Mouse (Mus musculus): Measurements from ENCODE around the gene Cfap99. TPM values are rescaled to one million over a fixed set of nuclear protein-coding genes. Genes with fewer than 3 reads are reported as not detected.

Gene Cfap99
- polyA plus RNA-seq, 1 experiment from 2014 or later: 0.09 TPM

DNA sequence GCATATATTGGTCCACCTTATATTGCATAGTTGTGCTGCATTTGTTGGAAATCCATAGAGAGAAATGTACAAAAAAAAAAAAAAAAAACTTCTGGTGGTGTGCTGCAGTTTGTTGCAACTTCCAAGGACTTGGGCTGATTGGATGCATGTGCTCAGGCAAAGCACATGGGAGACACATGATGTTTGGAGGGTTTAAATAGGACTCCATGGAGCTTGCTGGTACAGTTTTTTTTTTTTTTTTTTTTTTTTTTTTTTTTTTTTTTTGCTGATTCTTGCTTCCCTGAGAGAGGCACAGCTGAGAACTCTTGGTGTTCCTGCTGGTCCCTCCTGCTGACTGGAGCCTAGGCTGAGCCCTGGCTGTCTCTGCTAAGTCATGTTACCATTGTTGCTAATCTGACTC lies 74.7 kb downstream of the Cfap99 start:
- Histone ChIP-seq H3K4me2 (ENCODE audit: low read length) (no peak overlapping the region), H3K4me3 (ENCODE audit: control insufficient read depth in 1 of 2, insufficient read depth in 1 of 2, low read depth in 1 of 2, low read length in 2 of 2) (no peak overlapping the region), H3K4me1 (ENCODE audit: control insufficient read depth in 2 of 2, insufficient read depth in 2 of 2, low read length in 2 of 2) (peaks cover 0 to 4% of the 10 kb centered on the region in 2 experiments; a peak in 1 of 4 replicates), H3K27ac (replicated peaks in 1 of 2; ENCODE audit: control insufficient read depth in 1 of 2, insufficient read depth in 1 of 2, low read depth in 2 of 2, low read length in 2 of 2) (no peak overlapping the region), H3K27me3 (ENCODE audit: control insufficient read depth, insufficient read depth, low read length) (no peaks in the 10 kb centered on the region), H3K9ac (ENCODE audit: low read length) (no peak overlapping the region), H3K36me3 (ENCODE audit: control insufficient read depth, insufficient read depth, low read length) (peaks cover 35% of the 10 kb centered on the region), H3K9me3 (ENCODE audit: control insufficient read depth, low read length) (no peaks in the 10 kb centered on the region)
- ATAC-seq (ENCODE audit: insufficient number of reproducible peaks, insufficient read depth, low FRiP score, low read depth): no peak

DNA sequence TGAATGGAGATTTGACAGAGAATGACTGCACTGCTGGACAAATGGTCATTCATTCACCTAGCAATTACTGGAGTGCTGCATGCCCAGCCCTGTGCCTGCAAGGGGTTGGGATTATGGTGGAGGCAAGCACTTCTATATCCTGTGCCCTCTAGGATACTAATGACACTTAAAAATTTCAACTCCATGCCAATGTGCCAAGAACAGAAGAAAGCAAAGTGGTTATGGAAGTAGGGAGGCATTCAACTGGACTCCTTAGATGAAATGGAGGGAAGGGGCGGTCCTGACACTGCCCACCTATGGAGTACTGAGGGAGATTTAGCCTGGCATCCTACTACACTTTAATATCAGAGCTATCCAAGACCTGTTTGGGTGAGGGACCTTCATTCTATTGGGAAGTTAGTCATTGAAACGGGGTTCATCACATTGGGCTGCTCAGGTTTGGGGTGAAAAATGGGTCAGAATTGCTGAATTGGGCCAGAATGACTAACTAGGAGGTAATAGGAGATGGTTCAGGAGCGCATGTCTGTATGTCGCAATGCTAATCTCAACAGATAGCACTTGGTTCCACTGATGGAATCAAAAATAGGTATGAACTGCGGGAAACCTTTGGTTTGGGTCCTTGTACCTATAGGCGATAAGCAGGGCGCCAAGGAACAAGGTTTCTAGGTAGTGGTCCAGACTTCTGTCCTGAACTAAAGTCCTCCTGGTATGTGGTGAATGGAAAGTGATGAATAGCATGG lies 80.3 kb downstream of the Cfap99 start:
- 62% methylated on average over 7 of the region's 7 CpGs for WGBS
- Histone ChIP-seq H3K4me2 (ENCODE audit: low read length) (peak overlapping the region; percentile 67), H3K4me1 (ENCODE audit: control insufficient read depth in 2 of 2, insufficient read depth in 2 of 2, low read length in 2 of 2) (peaks cover 4 to 21% of the 10 kb centered on the region in 2 experiments; a peak in 3 of 4 replicates), H3K9me3 (ENCODE audit: control insufficient read depth, low read length) (no peaks in the 10 kb centered on the region), H3K27me3 (ENCODE audit: control insufficient read depth, insufficient read depth, low read length) (no peaks in the 10 kb centered on the region), H3K4me3 (ENCODE audit: control insufficient read depth in 1 of 2, insufficient read depth in 1 of 2, low read depth in 1 of 2, low read length in 2 of 2) (peak overlapping the region; percentile 82 to 84), H3K36me3 (ENCODE audit: control insufficient read depth, insufficient read depth, low read length) (0 out of 2 replicates have a peak, but pooled peaks cover 4% of the 10 kb centered on the region), H3K9ac (ENCODE audit: low read length) (peak overlapping the region; percentile 70), H3K27ac (replicated peaks in 1 of 2; ENCODE audit: control insufficient read depth in 1 of 2, insufficient read depth in 1 of 2, low read depth in 2 of 2, low read length in 2 of 2) (peak overlapping the region; percentile 70 to 91)
- ATAC-seq (ENCODE audit: insufficient number of reproducible peaks, insufficient read depth, low FRiP score, low read depth): no peak

DNA sequence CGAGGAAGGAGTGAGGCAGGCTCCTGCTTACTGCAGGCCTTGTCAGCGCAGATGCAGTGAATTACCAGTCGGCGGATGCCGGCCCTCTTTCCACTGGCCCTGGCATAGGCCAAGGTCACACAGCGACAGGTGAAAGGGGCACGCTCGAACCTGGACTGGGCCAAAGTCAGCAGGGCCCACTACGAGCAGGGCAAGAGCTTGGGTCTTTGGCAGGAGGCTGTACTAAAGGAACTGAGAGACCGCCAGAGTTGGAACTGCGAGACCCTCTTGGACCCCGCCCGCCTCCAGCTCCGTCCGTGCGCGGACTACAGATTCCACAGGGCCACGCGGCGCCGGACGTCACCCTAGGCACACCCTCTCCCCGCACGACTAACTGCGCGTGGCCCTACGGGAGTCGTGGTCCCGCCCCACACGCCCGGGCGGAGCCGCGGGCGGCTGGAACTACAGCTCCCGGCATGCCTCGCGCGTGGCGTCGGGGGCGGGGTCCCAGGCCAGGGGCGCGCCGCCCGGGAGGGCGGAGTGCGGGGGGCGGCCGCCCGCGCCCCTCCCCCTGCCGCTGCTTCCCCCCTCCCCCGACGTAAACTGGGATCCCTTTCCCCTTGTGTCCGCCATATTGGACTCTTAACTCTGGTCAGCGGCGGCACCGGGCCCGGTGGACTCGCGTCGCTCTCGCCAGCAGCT lies 81.1 kb downstream of the Cfap99 start, which contains the start of gene Fam193a:
Fam193a (plus strand) TSS at position 593 of the 681 bp plus-strand sequence.
- peak within 1 kb of the TSS; percentile 84 to 99 for H3K4me3 ChIP-seq (ENCODE audit: control insufficient read depth in 1 of 2, insufficient read depth in 1 of 2, low read depth in 1 of 2, low read length in 2 of 2)
- H3K4me2 ChIP-seq (ENCODE audit: low read length): peak within 1 kb of the TSS; percentile 72
- peaks cover 4 to 21% of the 10 kb centered on the region in 2 experiments; a peak in 3 of 4 replicates for H3K4me1 ChIP-seq (ENCODE audit: control insufficient read depth in 2 of 2, insufficient read depth in 2 of 2, low read length in 2 of 2)
- peak within 1 kb of the TSS; percentile 87 to 91 for H3K27ac ChIP-seq (replicated peaks in 1 of 2; ENCODE audit: control insufficient read depth in 1 of 2, insufficient read depth in 1 of 2, low read depth in 2 of 2, low read length in 2 of 2)
- H3K27me3 ChIP-seq (ENCODE audit: control insufficient read depth, insufficient read depth, low read length): no peaks in the 10 kb centered on the region
- 0 out of 2 replicates have a peak, but pooled peaks cover 4% of the 10 kb centered on the region for H3K36me3 ChIP-seq (ENCODE audit: control insufficient read depth, insufficient read depth, low read length)
- peak; percentile 100 for ATAC-seq (ENCODE audit: insufficient number of reproducible peaks, insufficient read depth, low FRiP score, low read depth)
- peak within 1 kb of the TSS; percentile 97 for H3K9ac ChIP-seq (ENCODE audit: low read length)
- H3K9me3 ChIP-seq (ENCODE audit: control insufficient read depth, low read length): no peaks in the 10 kb centered on the region
- 1% methylated on average over 54 of the region's 64 CpGs for WGBS

DNA sequence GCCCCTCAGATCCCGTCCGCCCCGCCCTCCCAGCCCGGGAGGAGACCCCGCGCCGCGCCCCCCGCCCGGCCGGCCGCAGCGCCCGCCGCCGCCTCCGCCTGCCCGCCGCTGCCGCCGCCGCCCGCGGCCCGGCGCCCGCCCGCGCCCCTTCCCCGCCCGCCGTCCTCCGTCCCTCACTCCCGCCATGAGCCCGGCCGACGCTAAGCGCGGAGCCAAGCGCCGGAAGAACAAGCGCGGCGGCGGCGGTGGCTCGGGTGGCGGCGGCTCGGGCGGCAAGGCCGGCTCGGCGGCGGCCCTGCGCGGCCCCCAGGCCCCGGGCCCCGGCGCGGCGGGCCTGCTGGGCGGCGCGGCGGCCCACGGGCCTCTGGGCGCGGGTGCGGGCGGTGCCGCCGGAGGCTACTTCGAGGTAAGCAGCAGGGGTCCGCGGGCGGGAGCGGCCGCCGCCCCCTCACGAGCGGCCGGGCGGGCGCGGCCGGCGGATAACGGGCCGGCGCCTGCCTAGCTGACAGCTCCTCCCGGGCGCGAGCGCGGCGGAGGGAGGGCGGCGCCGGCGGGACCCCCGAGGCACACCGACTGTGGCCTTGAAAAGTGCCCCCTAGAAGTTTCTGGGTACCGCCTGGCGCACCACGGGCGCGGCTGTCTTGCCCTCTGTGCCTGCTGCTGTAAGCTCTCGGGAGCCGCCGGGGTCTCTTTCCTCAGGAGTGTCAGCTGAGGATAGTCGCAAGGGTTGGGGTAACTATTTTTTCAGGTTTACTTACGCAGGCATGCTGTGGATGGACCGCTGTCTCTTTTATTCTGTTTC lies 81.8 kb downstream of the Cfap99 start:
- 0 out of 2 replicates have a peak, but pooled peaks have one; percentile 1 for ATAC-seq (ENCODE audit: insufficient number of reproducible peaks, insufficient read depth, low FRiP score, low read depth)
- Histone ChIP-seq H3K27me3 (ENCODE audit: control insufficient read depth, insufficient read depth, low read length) (no peaks in the 10 kb centered on the region), H3K9ac (ENCODE audit: low read length) (peak overlapping the region; percentile 97), H3K4me1 (ENCODE audit: control insufficient read depth in 2 of 2, insufficient read depth in 2 of 2, low read length in 2 of 2) (peaks cover 4 to 21% of the 10 kb centered on the region in 2 experiments; a peak in 3 of 4 replicates), H3K9me3 (ENCODE audit: control insufficient read depth, low read length) (no peaks in the 10 kb centered on the region), H3K36me3 (ENCODE audit: control insufficient read depth, insufficient read depth, low read length) (0 out of 2 replicates have a peak, but pooled peaks cover under 1% of the 10 kb centered on the region), H3K4me3 (ENCODE audit: control insufficient read depth in 1 of 2, insufficient read depth in 1 of 2, low read depth in 1 of 2, low read length in 2 of 2) (peak overlapping the region; percentile 84 to 99), H3K27ac (replicated peaks in 1 of 2; ENCODE audit: control insufficient read depth in 1 of 2, insufficient read depth in 1 of 2, low read depth in 2 of 2, low read length in 2 of 2) (peak overlapping the region; percentile 53 to 87), H3K4me2 (ENCODE audit: low read length) (peak overlapping the region; percentile 72)
- under 1% methylated on average over 50 of the region's 114 CpGs for WGBS

DNA sequence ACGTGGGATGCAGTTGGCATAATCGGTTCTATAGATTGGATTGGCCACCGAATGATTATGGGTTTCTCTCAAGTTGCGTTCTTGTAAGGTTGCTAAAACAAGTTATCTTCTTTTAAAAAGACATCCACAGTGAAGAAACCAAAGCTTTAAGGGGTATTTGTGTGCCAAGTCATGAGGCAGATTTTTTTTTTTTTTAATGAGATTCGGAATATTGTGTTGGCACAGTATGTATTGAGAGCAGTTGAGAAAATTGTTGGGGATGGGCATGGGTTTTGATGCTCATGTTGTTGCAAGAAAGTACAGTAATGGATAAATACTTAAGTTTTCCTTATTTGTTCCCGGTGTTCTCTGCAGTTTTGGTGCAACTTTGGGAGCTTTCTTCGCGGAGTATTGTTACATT lies 82.4 kb downstream of the Cfap99 start:
- Histone ChIP-seq H3K4me2 (ENCODE audit: low read length) (peak overlapping the region; percentile 72), H3K27ac (replicated peaks in 1 of 2; ENCODE audit: control insufficient read depth in 1 of 2, insufficient read depth in 1 of 2, low read depth in 2 of 2, low read length in 2 of 2) (peak overlapping the region; percentile 53 to 87; a peak in 1 of 4 replicates), H3K27me3 (ENCODE audit: control insufficient read depth, insufficient read depth, low read length) (no peaks in the 10 kb centered on the region), H3K9me3 (ENCODE audit: control insufficient read depth, low read length) (no peaks in the 10 kb centered on the region), H3K4me3 (ENCODE audit: control insufficient read depth in 1 of 2, insufficient read depth in 1 of 2, low read depth in 1 of 2, low read length in 2 of 2) (peak overlapping the region; percentile 84 to 99), H3K36me3 (ENCODE audit: control insufficient read depth, insufficient read depth, low read length) (no peaks in the 10 kb centered on the region), H3K4me1 (ENCODE audit: control insufficient read depth in 2 of 2, insufficient read depth in 2 of 2, low read length in 2 of 2) (peaks cover 4 to 21% of the 10 kb centered on the region in 2 experiments; a peak in 3 of 4 replicates), H3K9ac (ENCODE audit: low read length) (peak overlapping the region; percentile 97)
- no peak for ATAC-seq (ENCODE audit: insufficient number of reproducible peaks, insufficient read depth, low FRiP score, low read depth)
- 26% methylated on average over 8 of the region's 8 CpGs for WGBS

DNA sequence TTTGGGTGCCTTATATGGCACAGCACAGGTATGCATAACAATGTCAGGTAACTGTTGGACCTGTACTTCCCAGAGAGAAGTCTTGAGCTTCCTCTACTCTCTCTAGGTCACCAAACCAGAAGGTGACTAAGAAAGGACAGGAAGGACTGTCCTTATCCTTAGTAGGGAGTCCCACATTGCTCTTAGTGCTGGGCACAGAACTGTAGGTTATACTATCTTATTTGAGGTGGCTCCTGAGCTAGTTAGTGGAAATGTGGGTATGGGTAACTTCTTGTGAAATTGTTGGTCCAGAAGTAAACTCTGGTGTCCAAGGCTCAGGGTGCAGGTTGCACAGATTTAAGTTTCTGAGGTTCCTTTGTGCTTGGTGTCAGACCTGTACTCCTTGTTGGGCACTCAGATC lies 83.7 kb downstream of the Cfap99 start:
- Histone ChIP-seq H3K4me2 (ENCODE audit: low read length) (peak overlapping the region; percentile 2; the same call in 1 of the 2 replicates), H3K9me3 (ENCODE audit: control insufficient read depth, low read length) (no peaks in the 10 kb centered on the region), H3K9ac (ENCODE audit: low read length) (no peak overlapping the region), H3K27ac (replicated peaks in 1 of 2; ENCODE audit: control insufficient read depth in 1 of 2, insufficient read depth in 1 of 2, low read depth in 2 of 2, low read length in 2 of 2) (no peak overlapping the region), H3K4me3 (ENCODE audit: control insufficient read depth in 1 of 2, insufficient read depth in 1 of 2, low read depth in 1 of 2, low read length in 2 of 2) (no peak overlapping the region), H3K27me3 (ENCODE audit: control insufficient read depth, insufficient read depth, low read length) (no peaks in the 10 kb centered on the region), H3K36me3 (ENCODE audit: control insufficient read depth, insufficient read depth, low read length) (no peaks in the 10 kb centered on the region), H3K4me1 (ENCODE audit: control insufficient read depth in 2 of 2, insufficient read depth in 2 of 2, low read length in 2 of 2) (peaks cover 4 to 22% of the 10 kb centered on the region in 2 experiments; a peak in 3 of 4 replicates)
- ATAC-seq (ENCODE audit: insufficient number of reproducible peaks, insufficient read depth, low FRiP score, low read depth): no peak

DNA sequence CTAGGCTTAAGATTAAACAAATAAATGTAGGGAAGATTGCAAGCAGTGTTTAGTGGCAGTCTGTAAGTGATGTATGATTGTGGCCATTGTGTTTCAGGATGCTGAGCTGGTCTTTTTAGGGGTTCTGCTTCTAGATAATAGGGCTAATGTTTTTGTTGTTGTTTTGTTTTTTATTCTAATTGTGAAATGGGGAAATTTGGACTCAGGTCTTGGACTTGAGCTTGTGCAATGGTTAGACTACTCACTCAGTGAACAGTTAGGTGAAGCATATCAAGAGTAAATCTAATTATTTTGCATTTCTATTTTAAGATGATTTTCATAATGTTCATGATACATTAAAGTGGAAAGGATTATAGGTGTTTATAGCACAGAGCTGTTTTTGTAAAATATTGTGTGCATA lies 84.1 kb downstream of the Cfap99 start:
- H3K27me3 ChIP-seq (ENCODE audit: control insufficient read depth, insufficient read depth, low read length): no peaks in the 10 kb centered on the region
- no peak for ATAC-seq (ENCODE audit: insufficient number of reproducible peaks, insufficient read depth, low FRiP score, low read depth)
- no peak overlapping the region for H3K4me3 ChIP-seq (ENCODE audit: control insufficient read depth in 1 of 2, insufficient read depth in 1 of 2, low read depth in 1 of 2, low read length in 2 of 2)
- peaks cover 4 to 23% of the 10 kb centered on the region in 2 experiments; a peak in 3 of 4 replicates for H3K4me1 ChIP-seq (ENCODE audit: control insufficient read depth in 2 of 2, insufficient read depth in 2 of 2, low read length in 2 of 2)
- H3K9me3 ChIP-seq (ENCODE audit: control insufficient read depth, low read length): no peaks in the 10 kb centered on the region
- no peak overlapping the region for H3K9ac ChIP-seq (ENCODE audit: low read length)
- no peak overlapping the region for H3K4me2 ChIP-seq (ENCODE audit: low read length)
- H3K36me3 ChIP-seq (ENCODE audit: control insufficient read depth, insufficient read depth, low read length): no peaks in the 10 kb centered on the region
- no peak overlapping the region for H3K27ac ChIP-seq (replicated peaks in 1 of 2; ENCODE audit: control insufficient read depth in 1 of 2, insufficient read depth in 1 of 2, low read depth in 2 of 2, low read length in 2 of 2)

Measured in heart, embryonic 14.5 days (tissue).